Mouse (Mus musculus): ENCODE data around the gene Itga1. TPM values are rescaled to one million over a fixed set of nuclear protein-coding genes. Genes with fewer than 3 reads are reported as not detected.

Gene Itga1
- polyA plus RNA-seq, 1 experiment from 2014 or later, result 22.0 TPM

DNA sequence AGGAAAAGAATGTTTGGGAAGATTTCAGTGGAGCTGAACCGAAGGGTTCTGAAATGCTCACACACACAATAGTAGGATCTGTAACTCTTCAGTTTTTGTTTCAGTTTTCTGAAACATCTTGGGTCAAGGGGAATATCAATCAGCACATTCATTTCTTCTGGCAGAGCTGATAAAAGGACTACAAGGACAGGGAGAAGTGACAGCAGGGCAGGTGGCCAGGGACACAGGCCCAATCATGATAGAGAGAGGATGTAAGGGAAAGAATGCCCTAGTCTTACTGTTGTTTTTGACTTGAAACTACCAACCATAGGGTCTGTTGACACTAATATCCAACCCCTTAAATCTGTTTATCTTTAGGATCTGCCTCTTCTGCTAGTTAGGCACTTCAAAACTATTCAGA, 22.8 kb upstream of the Itga1 start:
- TF ChIP-seq CTCF (IDR thresholded peaks at IDR 0.05) (no peak), EP300 (IDR thresholded peaks at IDR 0.05) (no peak)
- Histone ChIP-seq H3K36me3 (ENCODE audit: insufficient read depth, low read length) (no peaks in the 10 kb centered on the region), H3K27me3 (replicated peaks; ENCODE audit: insufficient read depth, low read length) (no peaks in the 10 kb centered on the region), H3K9me3 (ENCODE audit: low read length) (no peaks in the 10 kb centered on the region), H3K4me3 (ENCODE audit: low read depth, low read length) (no peak overlapping the region), H3K4me1 (ENCODE audit: insufficient read depth, low read depth, low read length) (no peaks in the 10 kb centered on the region), H3K9ac (replicated peaks; ENCODE audit: low read depth) (no peak overlapping the region), H3K4me2 (replicated peaks; ENCODE audit: low read depth, low read length) (no peak overlapping the region), H3K27ac (ENCODE audit: low read length) (no peak overlapping the region)
- DNase-seq (ENCODE audit: low spot score), result no peak
- no peak for ATAC-seq
- 69% methylated on average over 1 of the region's 1 CpGs for WGBS

DNA sequence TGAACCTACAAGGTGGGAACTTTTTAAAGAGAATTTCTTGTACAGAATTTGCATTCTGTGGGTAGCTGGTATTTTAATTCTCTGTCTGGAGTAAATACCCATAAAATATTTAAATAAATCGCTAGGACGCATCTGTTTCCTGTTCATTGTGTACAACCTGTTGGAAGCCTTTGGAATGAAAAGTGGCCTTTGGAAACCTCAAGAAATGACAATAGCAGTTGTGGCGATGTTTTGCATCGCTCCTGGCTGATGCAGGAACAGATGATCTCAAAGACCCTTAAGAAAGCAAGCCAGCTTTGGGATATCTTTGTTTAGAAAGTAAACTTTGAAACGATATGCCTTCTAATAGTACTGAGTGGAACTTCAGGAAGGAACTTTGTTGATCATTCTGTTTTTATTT, 17.0 kb upstream of the Itga1 start:
- TF ChIP-seq CTCF (IDR thresholded peaks at IDR 0.05) (no peak), EP300 (IDR thresholded peaks at IDR 0.05) (no peak)
- no peak overlapping the region for H3K27ac ChIP-seq (ENCODE audit: low read length)
- no peaks in the 10 kb centered on the region for H3K36me3 ChIP-seq (ENCODE audit: insufficient read depth, low read length)
- WGBS, result 43% methylated on average over 5 of the region's 5 CpGs
- ATAC-seq, result no peak
- no peak overlapping the region for H3K4me2 ChIP-seq (replicated peaks; ENCODE audit: low read depth, low read length)
- H3K4me3 ChIP-seq (ENCODE audit: low read depth, low read length), result no peak overlapping the region
- DNase-seq (ENCODE audit: low spot score), result peak; percentile 34
- H3K4me1 ChIP-seq (ENCODE audit: insufficient read depth, low read depth, low read length), result no peaks in the 10 kb centered on the region
- H3K9me3 ChIP-seq (ENCODE audit: low read length), result no peaks in the 10 kb centered on the region
- no peaks in the 10 kb centered on the region for H3K27me3 ChIP-seq (replicated peaks; ENCODE audit: insufficient read depth, low read length)
- no peak overlapping the region for H3K9ac ChIP-seq (replicated peaks; ENCODE audit: low read depth)

DNA sequence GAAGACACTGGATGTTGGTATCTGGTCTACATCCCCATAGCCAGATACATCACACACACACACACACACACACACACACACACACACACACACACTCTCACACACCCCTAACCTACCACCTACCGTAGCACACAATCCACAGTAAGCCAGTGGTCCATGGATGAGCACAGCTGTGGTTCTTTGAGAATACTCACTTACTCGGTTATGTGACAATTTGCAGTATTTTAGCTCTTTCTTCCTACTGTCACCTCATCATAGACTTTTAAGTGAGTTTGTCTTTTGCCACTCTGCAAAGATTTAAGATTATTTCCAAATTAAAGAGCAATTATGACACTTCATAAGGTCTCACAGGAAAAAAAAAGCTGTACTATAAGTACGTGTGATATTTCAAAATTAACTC, 16.4 kb upstream of the Itga1 start:
- no peaks in the 10 kb centered on the region for H3K4me1 ChIP-seq (ENCODE audit: insufficient read depth, low read depth, low read length)
- no peak overlapping the region for H3K4me2 ChIP-seq (replicated peaks; ENCODE audit: low read depth, low read length)
- H3K27ac ChIP-seq (ENCODE audit: low read length), result no peak overlapping the region
- WGBS, result 54% methylated on average over 3 of the region's 3 CpGs
- H3K4me3 ChIP-seq (ENCODE audit: low read depth, low read length), result no peak overlapping the region
- H3K9ac ChIP-seq (replicated peaks; ENCODE audit: low read depth), result no peak overlapping the region
- DNase-seq (ENCODE audit: low spot score) (peak; percentile 79), ATAC-seq (peak; percentile 76)
- H3K9me3 ChIP-seq (ENCODE audit: low read length), result no peaks in the 10 kb centered on the region
- TF ChIP-seq EP300 (IDR thresholded peaks at IDR 0.05), result no peak
- no peak for TF ChIP-seq CTCF (IDR thresholded peaks at IDR 0.05)
- H3K36me3 ChIP-seq (ENCODE audit: insufficient read depth, low read length), result no peaks in the 10 kb centered on the region
- no peaks in the 10 kb centered on the region for H3K27me3 ChIP-seq (replicated peaks; ENCODE audit: insufficient read depth, low read length)

DNA sequence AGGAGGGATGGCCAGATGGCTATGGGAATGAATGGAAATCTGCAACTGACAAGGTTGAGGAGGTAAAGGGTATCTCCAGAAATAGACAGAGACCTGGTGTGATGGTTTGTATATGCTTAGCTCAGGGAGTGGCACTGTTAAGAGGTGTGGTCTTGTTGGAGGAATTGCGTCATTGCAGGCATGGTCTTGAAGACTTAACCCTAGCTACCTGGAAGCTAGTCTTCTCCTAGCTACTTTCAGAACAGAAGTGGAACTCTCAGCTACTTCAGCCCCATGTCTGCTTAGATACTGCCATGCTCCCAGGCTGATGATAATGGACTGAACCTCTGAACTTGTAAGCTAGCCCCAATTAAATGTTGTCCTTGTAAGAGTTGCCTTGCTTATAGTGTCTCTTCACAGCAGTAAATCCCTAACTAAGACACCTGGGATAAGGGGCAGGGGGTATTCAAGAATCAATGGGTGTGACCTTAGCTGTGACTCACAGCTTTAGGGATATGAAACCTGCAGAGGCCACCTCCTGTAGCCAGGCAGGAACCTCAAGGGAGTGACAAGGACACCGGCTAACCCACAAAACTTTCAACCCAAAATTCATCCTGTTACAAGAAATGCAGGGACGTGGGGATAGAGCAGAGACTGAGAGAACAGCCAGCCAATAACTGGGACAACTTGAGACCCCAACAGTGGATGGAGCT, 15.3 kb upstream of the Itga1 start:
- Histone ChIP-seq H3K4me1 (ENCODE audit: insufficient read depth, low read depth, low read length) (no peaks in the 10 kb centered on the region), H3K9me3 (ENCODE audit: low read length) (no peaks in the 10 kb centered on the region), H3K27ac (ENCODE audit: low read length) (no peak overlapping the region), H3K27me3 (replicated peaks; ENCODE audit: insufficient read depth, low read length) (no peaks in the 10 kb centered on the region), H3K4me2 (replicated peaks; ENCODE audit: low read depth, low read length) (no peak overlapping the region), H3K9ac (replicated peaks; ENCODE audit: low read depth) (no peak overlapping the region), H3K4me3 (ENCODE audit: low read depth, low read length) (no peak overlapping the region), H3K36me3 (ENCODE audit: insufficient read depth, low read length) (no peaks in the 10 kb centered on the region)
- 85% methylated on average over 3 of the region's 3 CpGs for WGBS
- DNase-seq (ENCODE audit: low spot score), result no peak
- no peak for ATAC-seq
- TF ChIP-seq EP300 (IDR thresholded peaks at IDR 0.05) (no peak), CTCF (IDR thresholded peaks at IDR 0.05) (no peak)

DNA sequence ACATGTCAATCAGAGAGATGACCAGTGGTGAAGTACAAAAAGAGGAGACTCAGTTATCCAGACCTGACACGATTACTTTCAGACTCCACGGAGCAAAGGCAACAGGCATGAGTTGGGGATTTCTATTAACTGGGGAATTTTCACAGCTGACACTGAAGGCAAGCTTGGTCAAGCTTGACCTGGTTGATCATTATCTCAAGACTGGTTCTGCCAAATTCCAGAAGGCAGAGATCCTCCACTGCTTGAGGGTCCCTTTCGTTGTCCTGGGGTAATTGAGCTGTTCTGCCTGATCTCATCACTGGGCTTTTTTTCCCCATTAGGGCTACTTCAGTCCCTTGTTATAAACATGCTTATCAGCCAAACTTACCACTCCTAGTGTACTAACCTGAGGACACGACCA, 7.9 kb upstream of the Itga1 start:
- H3K9me3 ChIP-seq (ENCODE audit: low read length), result no peaks in the 10 kb centered on the region
- H3K4me3 ChIP-seq (ENCODE audit: low read depth, low read length), result no peak overlapping the region
- ATAC-seq (no peak), DNase-seq (ENCODE audit: low spot score) (no peak)
- no peaks in the 10 kb centered on the region for H3K36me3 ChIP-seq (ENCODE audit: insufficient read depth, low read length)
- H3K27me3 ChIP-seq (replicated peaks; ENCODE audit: insufficient read depth, low read length), result no peaks in the 10 kb centered on the region
- 51% methylated on average over 4 of the region's 4 CpGs for WGBS
- H3K4me1 ChIP-seq (ENCODE audit: insufficient read depth, low read depth, low read length), result peaks cover 3% of the 10 kb centered on the region; the same call in 1 of the 2 replicates
- H3K4me2 ChIP-seq (replicated peaks; ENCODE audit: low read depth, low read length), result no peak overlapping the region
- H3K9ac ChIP-seq (replicated peaks; ENCODE audit: low read depth), result no peak overlapping the region
- TF ChIP-seq CTCF (IDR thresholded peaks at IDR 0.05) (no peak), EP300 (IDR thresholded peaks at IDR 0.05) (no peak)
- H3K27ac ChIP-seq (ENCODE audit: low read length), result no peak overlapping the region

DNA sequence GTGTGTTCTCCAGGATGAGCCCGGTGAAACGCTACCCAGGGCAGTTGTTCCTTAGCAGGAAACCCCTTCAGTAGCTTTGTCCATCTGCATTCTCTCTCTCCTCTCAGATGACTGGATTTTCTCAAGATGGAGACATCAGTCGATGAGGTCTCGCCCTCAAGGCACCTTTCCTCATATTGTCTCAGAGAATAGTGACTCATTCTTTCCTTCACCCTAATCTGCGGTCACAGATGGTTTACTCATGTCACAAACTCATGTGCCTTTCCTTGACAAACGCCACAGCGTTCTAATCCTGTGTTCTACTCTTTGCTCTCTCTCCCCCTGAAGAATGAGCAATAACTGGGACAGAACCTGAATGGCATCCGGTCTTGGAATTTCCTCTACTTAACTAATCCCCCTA, 5.7 kb upstream of the Itga1 start:
- TF ChIP-seq CTCF (IDR thresholded peaks at IDR 0.05), result no peak
- TF ChIP-seq EP300 (IDR thresholded peaks at IDR 0.05), result no peak
- no peak for DNase-seq (ENCODE audit: low spot score)
- Histone ChIP-seq H3K4me1 (ENCODE audit: insufficient read depth, low read depth, low read length) (peaks cover 3% of the 10 kb centered on the region; the same call in 1 of the 2 replicates), H3K4me2 (replicated peaks; ENCODE audit: low read depth, low read length) (no peak overlapping the region), H3K27ac (ENCODE audit: low read length) (no peak overlapping the region), H3K4me3 (ENCODE audit: low read depth, low read length) (no peak overlapping the region), H3K9ac (replicated peaks; ENCODE audit: low read depth) (no peak overlapping the region), H3K36me3 (ENCODE audit: insufficient read depth, low read length) (no peaks in the 10 kb centered on the region), H3K27me3 (replicated peaks; ENCODE audit: insufficient read depth, low read length) (no peaks in the 10 kb centered on the region), H3K9me3 (ENCODE audit: low read length) (no peaks in the 10 kb centered on the region)
- 76% methylated on average over 8 of the region's 8 CpGs for WGBS
- no peak for ATAC-seq
